Mouse (Mus musculus) heart, adult 2 months (tissue): ENCODE measurements around the gene Cd3d. TPM values are rescaled to one million over a fixed set of nuclear protein-coding genes. Genes with fewer than 3 reads are reported as not detected.

Experiments
- DNase-seq, 2 experiments: peaks; one replicate each; pipeline ENCODE4 v3.0.0; 2021
- H3K27ac ChIP-seq: fragments of 200-600 bp; 2 replicates; pipeline ENCODE4 v1.8.1; 2022
- H3K27me3 ChIP-seq: fragments of 200-500 bp; 2 replicates; pipeline ENCODE4 v1.6.1; 2012; ENCODE audit warnings: mild to moderate bottlenecking, low read length, inconsistent platforms, mixed read lengths; ENCODE audit not compliant: control insufficient read depth, insufficient read depth
- H3K36me3 ChIP-seq: fragments of 200-500 bp; 2 replicates; pipeline ENCODE4 v1.6.1; 2012; ENCODE audit warnings: low read length, inconsistent platforms; ENCODE audit not compliant: control insufficient read depth, insufficient read depth
- H3K4me1 ChIP-seq: fragments of 200-500 bp; 2 replicates; pipeline ENCODE4 v1.6.1; 2011; ENCODE audit warnings: low read length; ENCODE audit not compliant: control insufficient read depth, insufficient read depth
- H3K4me3 ChIP-seq: fragments of 200-600 bp; 2 replicates; pipeline ENCODE4 v1.8.1; 2022
- H3K79me2 ChIP-seq: fragments of 200-500 bp; replicated peaks from 2 replicates; pipeline ENCODE4 v1.6.1; 2012; ENCODE audit warnings: mild to moderate bottlenecking, inconsistent platforms, low read length, moderate library complexity, mixed read lengths; ENCODE audit not compliant: control insufficient read depth, insufficient read depth
- H3K9ac ChIP-seq: fragments of 200-500 bp; 2 replicates; pipeline ENCODE4 v1.6.1; 2012; ENCODE audit warnings: low read depth, mild to moderate bottlenecking, control low read depth, inconsistent platforms, low read length, mixed read lengths
- CTCF ChIP-seq: fragments of 200-600 bp; IDR thresholded peaks from 2 replicates; pipeline ENCODE4 v1.8.1; 2022; ENCODE audit warnings: antibody characterized with exemption, mild to moderate bottlenecking, moderate library complexity
- EP300 ChIP-seq: fragments of 200-500 bp; IDR thresholded peaks from 2 replicates; pipeline ENCODE4 v1.6.1; 2011; ENCODE audit warnings: low read depth, low read length, control low read depth; ENCODE audit not compliant: insufficient read depth
- POLR2A ChIP-seq: fragments of 200-500 bp; IDR thresholded peaks from 2 replicates; pipeline ENCODE4 v1.6.1; 2011; ENCODE audit warnings: mild to moderate bottlenecking, low read depth, low read length, control low read depth; ENCODE audit not compliant: insufficient read depth
- WGBS: fragments of 180-500 bp; shearing (Covaris S2); methylation state at CpG from one replicate; pipeline ENCODE4 v1.1.7; 2018; 5-methylcytosine and 5-hydroxymethylcytosine counted together
- intact Hi-C: fragments of 180-260 bp; cut with DNase I; formaldehyde crosslinking; loops from one replicate; pipeline ENCODE4 v1.15.1; 2025
- long read RNA-seq: library from polyadenylated mRNA; stranded (forward); transcript quantifications from one replicate; pipeline ENCODE4 v2.0.0, GENCODE M21; 2021
- polyA plus RNA-seq: library from polyadenylated mRNA; depleted of rRNA; stranded (reverse); fragments of >200 nt; gene quantifications from 2 replicates; pipeline ENCODE4 v1.2.3, GENCODE M21; 2012; rRNA removed
- total RNA-seq, 2 experiments: library from RNA; stranded (reverse); gene quantifications; 2 replicates each; pipeline ENCODE4 v1.2.3; 2021

Cd3d gene
- under 1 TPM in 1 of 2 experiments, not detected in 1; 0.66 TPM for total RNA-seq
- polyA plus RNA-seq: 0.29 and 0.92 TPM in 2 replicates
- long read RNA-seq: 0 reads

- no peaks in the 10 kb centered on the region for H3K36me3 ChIP-seq
- WGBS: 72% methylated on average over 4 of the region's 4 CpGs
- no peaks in the 10 kb centered on the region for H3K79me2 ChIP-seq
- H3K4me1 ChIP-seq: no peaks in the 10 kb centered on the region
- no peak within 1 kb of the TSS for H3K27ac ChIP-seq
- DNase-seq: no peak
- H3K9ac ChIP-seq: no peak within 1 kb of the TSS
- H3K27me3 ChIP-seq: peaks cover 1% of the 10 kb centered on the region
- intact Hi-C loops: no loop called here
- H3K4me3 ChIP-seq: no peak within 1 kb of the TSS
- TF ChIP-seq POLR2A (no peak), EP300 (no peak), CTCF (no peak)
Measured at GRCm38 (mm10) chr9:44981676-44982075, at the start of gene Cd3d. Cd3d (plus strand) TSS chr9:44981786.

GRCm38 (mm10) chr9:44941756-44942155 is 39.8 kb upstream of the Cd3d start:
- peaks cover 23% of the 10 kb centered on the region for H3K36me3 ChIP-seq
- TF ChIP-seq EP300: no peak
- TF ChIP-seq POLR2A: peak; percentile 25; the same call in 1 of the 2 replicates
- no peak for TF ChIP-seq CTCF
- peak overlapping the region; percentile 94 for H3K27ac ChIP-seq
- no peaks in the 10 kb centered on the region for H3K27me3 ChIP-seq
- no peak overlapping the region for H3K4me3 ChIP-seq
- no peak overlapping the region for H3K9ac ChIP-seq
- DNase-seq: peak in 1 of 2 experiments; percentile 36
- WGBS: 58% methylated on average over 4 of the region's 4 CpGs
- H3K4me1 ChIP-seq: peaks cover 2% of the 10 kb centered on the region; the same call in 1 of the 2 replicates
- H3K79me2 ChIP-seq: no peaks in the 10 kb centered on the region
- intact Hi-C loops: no loop called here

GRCm38 (mm10) chr9:44942421-44942820 is 39.2 kb upstream of the Cd3d start:
- Histone ChIP-seq H3K4me3 (no peak overlapping the region), H3K79me2 (no peaks in the 10 kb centered on the region), H3K36me3 (peaks cover 23% of the 10 kb centered on the region), H3K9ac (no peak overlapping the region), H3K27me3 (no peaks in the 10 kb centered on the region), H3K27ac (peak overlapping the region; percentile 94), H3K4me1 (peaks cover 2% of the 10 kb centered on the region; the same call in 1 of the 2 replicates)
- intact Hi-C loops: no loop called here
- TF ChIP-seq EP300 (no peak), CTCF (no peak), POLR2A (0 out of 2 replicates have a peak, but pooled peaks have one; percentile 20)
- peak in 1 of 2 experiments; percentile 56 for DNase-seq
- 70% methylated on average over 4 of the region's 4 CpGs for WGBS

- H3K9ac ChIP-seq: no peak overlapping the region
- H3K36me3 ChIP-seq: peaks cover 15% of the 10 kb centered on the region
- TF ChIP-seq EP300: no peak
- no peak for TF ChIP-seq CTCF
- TF ChIP-seq POLR2A: no peak
- peak overlapping the region; percentile 8; the same call in 1 of the 2 replicates for H3K27ac ChIP-seq
- H3K27me3 ChIP-seq: no peaks in the 10 kb centered on the region
- peak in 1 of 2 experiments; percentile 27 for DNase-seq
- WGBS: 87% methylated on average over 7 of the region's 7 CpGs
- intact Hi-C loops: no loop called here
- no peaks in the 10 kb centered on the region for H3K79me2 ChIP-seq
- peaks cover 2% of the 10 kb centered on the region; the same call in 1 of the 2 replicates for H3K4me1 ChIP-seq
- no peak overlapping the region for H3K4me3 ChIP-seq
Measured at GRCm38 (mm10) chr9:44946185-44946695, 35.3 kb upstream of the Cd3d start.

- no peak overlapping the region for H3K27ac ChIP-seq
- TF ChIP-seq EP300: no peak
- no peak for TF ChIP-seq POLR2A
- no peak for TF ChIP-seq CTCF
- intact Hi-C loops: no loop called here
- H3K79me2 ChIP-seq: no peaks in the 10 kb centered on the region
- H3K4me3 ChIP-seq: no peak overlapping the region
- H3K36me3 ChIP-seq: peaks cover 13% of the 10 kb centered on the region
- 94% methylated on average over 5 of the region's 5 CpGs for WGBS
- DNase-seq: no peak
- no peak overlapping the region for H3K9ac ChIP-seq
- no peaks in the 10 kb centered on the region for H3K27me3 ChIP-seq
- H3K4me1 ChIP-seq: peaks cover 1% of the 10 kb centered on the region; the same call in 1 of the 2 replicates
Measured at GRCm38 (mm10) chr9:44947836-44948235, 33.8 kb upstream of the Cd3d start.

- WGBS: 94% methylated on average over 3 of the region's 3 CpGs
- Histone ChIP-seq H3K27ac (no peak overlapping the region), H3K36me3 (no peaks in the 10 kb centered on the region; the same call in none of the 2 replicates), H3K4me1 (no peaks in the 10 kb centered on the region), H3K4me3 (no peak overlapping the region), H3K27me3 (no peaks in the 10 kb centered on the region), H3K9ac (no peak overlapping the region), H3K79me2 (no peaks in the 10 kb centered on the region; the same call in 1 of the 2 replicates)
- intact Hi-C loops: no loop called here
- DNase-seq: no peak
- TF ChIP-seq POLR2A: no peak
- no peak for TF ChIP-seq CTCF
- TF ChIP-seq EP300: no peak
Measured at GRCm38 (mm10) chr9:44954432-44954831, 27.2 kb upstream of the Cd3d start.
